Mouse (Mus musculus) embryonic facial prominence, embryonic 14.5 days (tissue): ENCODE data around the gene Gm10518. TPM values are rescaled to one million over a fixed set of nuclear protein-coding genes. Genes with fewer than 3 reads are reported as not detected.

Experiments
- ATAC-seq: fragments of 200-750 bp; cut with Nextera tagmentation; 2 replicates; pipeline ENCODE4 v1.8.0; 2017; ENCODE audit warnings: low read depth, moderate number of reproducible peaks, moderate TSS enrichment
- DNase-seq: peaks from one replicate; pipeline ENCODE4 v3.0.0-alpha.2; 2015; ENCODE audit warnings: low spot score
- H3K27ac ChIP-seq: fragments of 300-500 bp; sonication (generic); replicated peaks from 2 replicates; pipeline ENCODE4 v1.5.1; 2014; ENCODE audit warnings: low read depth, mild to moderate bottlenecking, low read length, moderate library complexity
- H3K27me3 ChIP-seq: fragments of 300-500 bp; sonication (generic); replicated peaks from 2 replicates; pipeline ENCODE4 v1.6.1; 2014; ENCODE audit warnings: low read length; ENCODE audit not compliant: control insufficient read depth, insufficient read depth
- H3K36me3 ChIP-seq: fragments of 300-500 bp; sonication (generic); 2 replicates; pipeline ENCODE4 v1.6.1; 2014; ENCODE audit warnings: low read length, mixed read lengths; ENCODE audit not compliant: control insufficient read depth, insufficient read depth
- H3K4me1 ChIP-seq: fragments of 300-500 bp; sonication (generic); 2 replicates; pipeline ENCODE4 v1.6.1; 2014; ENCODE audit warnings: antibody characterized with exemption, low read length; ENCODE audit not compliant: control insufficient read depth, insufficient read depth
- H3K4me2 ChIP-seq: fragments of 300-500 bp; sonication (generic); 2 replicates; pipeline ENCODE4 v1.6.1; 2014; ENCODE audit warnings: low read depth, mild to moderate bottlenecking, low read length, moderate library complexity, mixed read lengths
- H3K4me3 ChIP-seq: fragments of 300-500 bp; sonication (generic); 2 replicates; pipeline ENCODE4 v1.5.1; 2014; ENCODE audit warnings: low read depth, mild to moderate bottlenecking, low read length
- H3K9ac ChIP-seq: fragments of 300-500 bp; sonication (generic); 2 replicates; pipeline ENCODE4 v1.6.1; 2014; ENCODE audit warnings: low read depth, mild to moderate bottlenecking, low read length, moderate library complexity, mixed read lengths
- H3K9me3 ChIP-seq: fragments of 300-500 bp; sonication (generic); 2 replicates; pipeline ENCODE4 v1.6.1; 2016; ENCODE audit warnings: low read length; ENCODE audit not compliant: control insufficient read depth
- WGBS: fragments of 180-500 bp; shearing (Covaris S2); extraction: QIAGEN DNeasy Blood & Tissue Kit; methylation state at CpG from one replicate; pipeline ENCODE4 v1.1.7; 2014; 5-methylcytosine and 5-hydroxymethylcytosine counted together
- polyA plus RNA-seq: library from polyadenylated mRNA; unstranded; fragments of >200 nt; fragmentation: Nextera tagmentation; extraction: Ambion mirVana; gene quantifications from 2 replicates; pipeline ENCODE4 v1.2.1, GENCODE M21; 2014

Gm10518 gene
- polyA plus RNA-seq, 1 experiment from 2014 or later = not detected

GRCm38 (mm10) chr1:179843981-179844380, 40.8 kb downstream of the Gm10518 start:
- Histone ChIP-seq H3K9me3 (no peaks in the 10 kb centered on the region), H3K4me3 (no peak overlapping the region), H3K9ac (no peak overlapping the region), H3K27me3 (no peaks in the 10 kb centered on the region), H3K36me3 (no peaks in the 10 kb centered on the region), H3K4me1 (peaks cover 5% of the 10 kb centered on the region; the same call in 1 of the 2 replicates), H3K27ac (no peak overlapping the region), H3K4me2 (no peak overlapping the region)
- peak; percentile 54 for DNase-seq
- WGBS = 42% methylated on average over 3 of the region's 3 CpGs
- no peak for ATAC-seq

- Histone ChIP-seq H3K4me1 (peaks cover 5% of the 10 kb centered on the region; the same call in 1 of the 2 replicates), H3K4me3 (no peak overlapping the region), H3K9me3 (no peaks in the 10 kb centered on the region), H3K36me3 (no peaks in the 10 kb centered on the region), H3K27me3 (no peaks in the 10 kb centered on the region), H3K27ac (no peak overlapping the region), H3K9ac (no peak overlapping the region), H3K4me2 (no peak overlapping the region)
- 20% methylated on average over 5 of the region's 5 CpGs for WGBS
- peak; percentile 65 for DNase-seq
- ATAC-seq = peak; percentile 39; the same call in 1 of the 2 replicates
These were observed 41.7 kb downstream of the Gm10518 start for GRCm38 (mm10) chr1:179844894-179845293.

- Histone ChIP-seq H3K9me3 (no peaks in the 10 kb centered on the region), H3K36me3 (no peaks in the 10 kb centered on the region), H3K4me1 (peaks cover 5% of the 10 kb centered on the region; the same call in 1 of the 2 replicates), H3K4me3 (no peak overlapping the region), H3K4me2 (no peak overlapping the region), H3K27me3 (no peaks in the 10 kb centered on the region), H3K27ac (no peak overlapping the region), H3K9ac (no peak overlapping the region)
- 86% methylated on average over 16 of the region's 16 CpGs for WGBS
- ATAC-seq = no peak
- no peak for DNase-seq
These were observed 42.8 kb downstream of the Gm10518 start for GRCm38 (mm10) chr1:179845832-179846499.

- H3K4me2 ChIP-seq = 0 out of 2 replicates have a peak overlapping the region, but pooled peaks have one; percentile 74
- DNase-seq (no peak), ATAC-seq (no peak)
- no peak overlapping the region for H3K4me3 ChIP-seq
- no peaks in the 10 kb centered on the region for H3K27me3 ChIP-seq
- no peaks in the 10 kb centered on the region for H3K36me3 ChIP-seq
- WGBS = 53% methylated on average over 7 of the region's 7 CpGs
- no peak overlapping the region for H3K9ac ChIP-seq
- no peak overlapping the region for H3K27ac ChIP-seq
- no peaks in the 10 kb centered on the region for H3K9me3 ChIP-seq
- peaks cover 5% of the 10 kb centered on the region; the same call in 1 of the 2 replicates for H3K4me1 ChIP-seq
These were observed 44.0 kb downstream of the Gm10518 start for GRCm38 (mm10) chr1:179847173-179847572.

- peak overlapping the region; percentile 74 for H3K4me2 ChIP-seq
- no peaks in the 10 kb centered on the region for H3K36me3 ChIP-seq
- H3K27ac ChIP-seq = peak overlapping the region; percentile 66
- DNase-seq = peak; percentile 91
- no peaks in the 10 kb centered on the region for H3K27me3 ChIP-seq
- peak overlapping the region; percentile 73 for H3K9ac ChIP-seq
- peaks cover 5% of the 10 kb centered on the region; the same call in 1 of the 2 replicates for H3K4me1 ChIP-seq
- ATAC-seq = peak; percentile 82
- H3K4me3 ChIP-seq = peak overlapping the region; percentile 42
- no peaks in the 10 kb centered on the region for H3K9me3 ChIP-seq
- 3% methylated on average over 20 of the region's 20 CpGs for WGBS
These were observed 44.7 kb downstream of the Gm10518 start for GRCm38 (mm10) chr1:179847759-179848389.

- ATAC-seq = no peak
- Histone ChIP-seq H3K9me3 (no peaks in the 10 kb centered on the region), H3K27ac (no peak overlapping the region), H3K27me3 (no peaks in the 10 kb centered on the region), H3K4me1 (peaks cover under 1% of the 10 kb centered on the region; the same call in 1 of the 2 replicates), H3K36me3 (no peaks in the 10 kb centered on the region), H3K4me3 (no peak overlapping the region), H3K4me2 (no peak overlapping the region), H3K9ac (no peak overlapping the region)
- 49% methylated on average over 4 of the region's 4 CpGs for WGBS
- no peak for DNase-seq
These were observed 50.2 kb downstream of the Gm10518 start for GRCm38 (mm10) chr1:179853421-179853820.

Other genes with a start within 250 kb of the Gm10518 start
- gene Sccpdh, start 135.2 kb upstream of the Gm10518 start, polyA plus RNA-seq = 88.4 and 98.2 TPM in 2 replicates
- 0.12 and 0.17 TPM in 2 replicates for gene Kif28, start 58.1 kb upstream of the Gm10518 start, polyA plus RNA-seq
- 27.3 and 27.9 TPM in 2 replicates for gene Ahctf1, start 304 bp downstream of the Gm10518 start, polyA plus RNA-seq
- gene Cdc42bpa, start 157.1 kb downstream of the Gm10518 start, polyA plus RNA-seq = 16.3 and 17.0 TPM in 2 replicates